Mouse (Mus musculus) thymus, adult 2 months (tissue): ENCODE data around the gene Klf13. TPM values are rescaled to one million over a fixed set of nuclear protein-coding genes. Genes with fewer than 3 reads are reported as not detected.

Source experiments
- DNase-seq: peaks from one replicate; pipeline ENCODE4 v3.0.0; 2021
- H3K27ac ChIP-seq: fragments of 200-500 bp; 2 replicates; pipeline ENCODE4 v1.5.1; 2012; ENCODE audit warnings: low read length, control low read depth; ENCODE audit not compliant: control insufficient read depth, insufficient read depth
- H3K27me3 ChIP-seq: fragments of 200-500 bp; 2 replicates; pipeline ENCODE4 v1.6.1; 2012; ENCODE audit warnings: mild to moderate bottlenecking, low read length, moderate library complexity, mixed read lengths; ENCODE audit not compliant: control insufficient read depth, insufficient read depth
- H3K36me3 ChIP-seq: fragments of 200-500 bp; 2 replicates; pipeline ENCODE4 v1.6.1; 2012; ENCODE audit warnings: mild to moderate bottlenecking, low read length, moderate library complexity; ENCODE audit not compliant: control insufficient read depth, insufficient read depth
- H3K4me1 ChIP-seq: fragments of 200-500 bp; replicated peaks from 2 replicates; pipeline ENCODE4 v1.6.1; 2012; ENCODE audit warnings: low read length; ENCODE audit not compliant: control insufficient read depth, insufficient read depth
- H3K4me3 ChIP-seq: fragments of 200-500 bp; 2 replicates; pipeline ENCODE4 v1.5.1; 2012; ENCODE audit warnings: mild to moderate bottlenecking, low read length, control low read depth, moderate library complexity; ENCODE audit not compliant: control insufficient read depth, insufficient read depth
- CTCF ChIP-seq: fragments of 200-500 bp; IDR thresholded peaks from 2 replicates; pipeline ENCODE4 v1.5.1; 2012; ENCODE audit warnings: mild to moderate bottlenecking, control low read depth, low read length, moderate library complexity, borderline replicate concordance; ENCODE audit not compliant: control insufficient read depth, poor library complexity, insufficient read depth; ENCODE audit errors: extremely low read depth
- POLR2A ChIP-seq: fragments of 200-500 bp; IDR thresholded peaks from 2 replicates; pipeline ENCODE4 v1.6.1; 2012; ENCODE audit warnings: mild to moderate bottlenecking, low read length, control low read depth, moderate library complexity; ENCODE audit not compliant: control insufficient read depth, poor library complexity, insufficient read depth; ENCODE audit errors: extremely low read depth
- WGBS: fragments of 180-500 bp; shearing (Covaris S2); methylation state at CpG from one replicate; pipeline ENCODE4 v1.1.7; 2018; 5-methylcytosine and 5-hydroxymethylcytosine counted together
- polyA plus RNA-seq: library from polyadenylated mRNA; depleted of rRNA; stranded (reverse); fragments of >200 nt; gene quantifications from 2 replicates; pipeline ENCODE4 v1.2.3, GENCODE M21; 2012

Gene Klf13
- polyA plus RNA-seq, 1 experiment: 172 TPM

DNA sequence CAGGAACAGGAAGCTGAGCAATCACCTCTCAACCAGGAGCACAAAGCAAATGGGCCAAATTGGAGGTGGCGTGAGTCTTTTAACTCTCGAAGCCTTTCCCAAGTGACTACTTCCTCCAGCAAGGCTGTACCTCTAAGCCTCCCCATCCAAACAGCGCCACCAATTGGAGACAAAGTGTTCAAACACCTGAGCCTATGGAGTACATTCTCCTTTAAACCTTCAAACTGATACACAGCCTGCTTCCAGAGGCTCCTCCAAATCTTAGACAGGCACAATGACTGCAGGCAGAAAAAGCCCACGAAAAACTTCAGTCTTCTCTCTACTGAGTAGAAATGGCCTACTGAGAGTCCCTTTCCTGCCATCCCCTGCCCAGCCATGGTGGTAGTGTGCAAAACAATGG lies 38.9 kb upstream of the Klf13 start:
- Histone ChIP-seq H3K4me3 (no peak overlapping the region), H3K36me3 (no peaks in the 10 kb centered on the region), H3K27me3 (no peaks in the 10 kb centered on the region), H3K27ac (no peak overlapping the region), H3K4me1 (peaks cover 25% of the 10 kb centered on the region)
- TF ChIP-seq POLR2A (no peak), CTCF (no peak)
- WGBS: 95% methylated on average over 4 of the region's 4 CpGs
- no peak for DNase-seq

GRCm38 (mm10) chr7:63970986-63971385 lies 32.3 kb upstream of the Klf13 start:
- WGBS: 78% methylated on average over 4 of the region's 4 CpGs
- peaks cover 46% of the 10 kb centered on the region for H3K4me1 ChIP-seq

GRCm38 (mm10) chr7:63969941-63970340 lies 31.2 kb upstream of the Klf13 start:
- no peak overlapping the region for H3K27ac ChIP-seq
- no peaks in the 10 kb centered on the region for H3K27me3 ChIP-seq
- DNase-seq: no peak
- H3K4me1 ChIP-seq: peaks cover 52% of the 10 kb centered on the region
- WGBS: 97% methylated on average over 3 of the region's 3 CpGs
- no peaks in the 10 kb centered on the region for H3K36me3 ChIP-seq
- TF ChIP-seq POLR2A: no peak
- TF ChIP-seq CTCF: no peak
- no peak overlapping the region for H3K4me3 ChIP-seq

More at GRCm38 (mm10) chr7:63970986-63971385, 32.3 kb upstream of the Klf13 start:
- Histone ChIP-seq H3K4me3 (no peak overlapping the region), H3K27me3 (no peaks in the 10 kb centered on the region), H3K27ac (no peak overlapping the region), H3K36me3 (no peaks in the 10 kb centered on the region)
- TF ChIP-seq CTCF (no peak), POLR2A (no peak)
- DNase-seq: no peak

DNA sequence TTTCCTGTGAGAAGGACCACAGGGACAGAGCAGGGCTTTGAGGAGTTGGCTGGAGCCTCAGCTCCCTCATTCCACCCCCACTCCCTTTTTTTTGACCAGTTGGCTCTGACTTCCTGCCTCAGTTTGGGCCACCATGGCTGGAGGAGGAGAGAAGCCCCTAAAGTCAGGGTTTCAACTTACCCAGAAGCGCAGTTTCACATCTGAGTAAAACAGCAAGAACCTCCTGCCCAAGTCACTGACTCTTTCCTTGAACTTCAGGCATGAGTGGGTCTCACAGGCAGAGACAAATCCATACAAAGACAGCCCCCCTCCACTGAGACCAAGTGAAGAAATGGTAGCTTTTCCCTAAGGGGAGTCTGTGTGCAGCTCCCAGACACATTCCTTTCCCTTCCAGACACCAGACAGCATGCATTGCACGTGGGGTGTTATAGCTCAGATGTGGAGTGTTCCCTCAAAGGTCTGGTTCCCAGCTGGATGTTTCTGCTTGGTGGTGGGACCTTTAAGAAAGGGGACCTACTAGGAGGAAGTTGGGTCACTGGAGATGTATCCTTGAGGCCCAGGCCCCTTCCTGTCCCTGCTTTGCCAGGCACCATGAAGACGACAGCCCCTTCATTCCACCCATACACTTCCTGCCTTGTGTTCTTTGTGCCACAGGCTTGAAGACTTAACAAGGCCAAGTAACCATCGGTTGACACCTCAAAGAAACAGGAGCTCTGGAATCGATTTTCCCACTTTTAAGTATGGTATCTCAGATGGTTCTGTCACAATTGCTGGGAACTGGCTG lies 27.1 kb upstream of the Klf13 start:
- H3K4me1 ChIP-seq: peaks cover 53% of the 10 kb centered on the region
- DNase-seq: no peak
- TF ChIP-seq POLR2A (no peak), CTCF (no peak)
- 46% methylated on average over 5 of the region's 5 CpGs for WGBS
- H3K27ac ChIP-seq: peak overlapping the region; percentile 71
- H3K36me3 ChIP-seq: no peaks in the 10 kb centered on the region
- no peaks in the 10 kb centered on the region for H3K27me3 ChIP-seq
- H3K4me3 ChIP-seq: no peak overlapping the region

GRCm38 (mm10) chr7:63965135-63965534 lies 26.4 kb upstream of the Klf13 start:
- H3K4me1 ChIP-seq: peaks cover 56% of the 10 kb centered on the region
- no peak for DNase-seq
- no peak overlapping the region for H3K4me3 ChIP-seq
- TF ChIP-seq POLR2A: no peak
- 0 out of 2 replicates have a peak, but pooled peaks have one; percentile 12 for TF ChIP-seq CTCF
- peak overlapping the region; percentile 71 for H3K27ac ChIP-seq
- no peaks in the 10 kb centered on the region for H3K27me3 ChIP-seq
- WGBS: 70% methylated on average over 2 of the region's 2 CpGs
- H3K36me3 ChIP-seq: no peaks in the 10 kb centered on the region

- Histone ChIP-seq H3K36me3 (no peaks in the 10 kb centered on the region), H3K4me1 (peaks cover 53% of the 10 kb centered on the region), H3K27ac (no peak overlapping the region), H3K27me3 (no peaks in the 10 kb centered on the region), H3K4me3 (no peak overlapping the region)
- WGBS: 90% methylated on average over 6 of the region's 6 CpGs
- TF ChIP-seq POLR2A (no peak), CTCF (no peak)
- no peak for DNase-seq
Measured at GRCm38 (mm10) chr7:63964121-63964520, 25.4 kb upstream of the Klf13 start.
